Comparison of ENCODE assay signal across 17 mouse cellular contexts in genomic region chrX:101976931-101977330, GRCm38 (mm10).
"Had no signal": no experiment of that assay in that cellular context is flagged by ENCODE, and none has a peak within 500 bp of the region (broad histone marks: within the 10 kb centered on the region; RNA-seq: fewer than 3 reads in every experiment).

No protein-coding gene starts in this region.

- H3K4me3 ChIP-seq: limb, embryonic 12.5 days; liver, embryonic 13.5 days; lung, embryonic 15.5 days; megakaryocyte, embryonic 14.5 days; midbrain, embryonic 12.5 days had no signal

- H3K9me3 ChIP-seq: limb, embryonic 12.5 days; liver, embryonic 13.5 days; lung, embryonic 15.5 days; midbrain, embryonic 12.5 days had no signal

- H3K4me1 ChIP-seq: liver, embryonic 13.5 days; lung, embryonic 15.5 days; midbrain, embryonic 12.5 days had no signal

- DNase-seq: kidney, postnatal 25 days; layer of hippocampus, adult 9-11 months; layer of hippocampus, postnatal 36 days; liver; liver, embryonic 13.5 days; liver, postnatal 0 days; lung, postnatal 14 days; right cerebral cortex, adult 18-20 months; right cerebral cortex, postnatal 25 days; thymus, postnatal 14 days had no signal

- H3K4me2 ChIP-seq: limb, embryonic 12.5 days; liver, embryonic 13.5 days; lung, embryonic 15.5 days; midbrain, embryonic 12.5 days had no signal

- ATAC-seq: liver, postnatal 0 days; midbrain, embryonic 16.5 days had no signal

- H3K27me3 ChIP-seq: liver, embryonic 13.5 days had no signal

- H3K27ac ChIP-seq: limb, embryonic 12.5 days; liver, embryonic 13.5 days; lung, embryonic 15.5 days; macrophage; midbrain, embryonic 12.5 days; stomach, postnatal 0 days had no signal

- H3K36me3 ChIP-seq: limb, embryonic 12.5 days; liver, embryonic 13.5 days; lung, embryonic 15.5 days; midbrain, embryonic 12.5 days had no signal

- H3K9ac ChIP-seq: limb, embryonic 12.5 days; liver, embryonic 13.5 days; liver, postnatal 0 days; lung, embryonic 15.5 days; midbrain, embryonic 12.5 days had no signal
